Mouse (Mus musculus) embryonic facial prominence, embryonic 13.5 days (tissue): ENCODE measurements around the gene C530008M17Rik. TPM values are rescaled to one million over a fixed set of nuclear protein-coding genes. Genes with fewer than 3 reads are reported as not detected.

Source experiments
- ATAC-seq: fragments of 200-750 bp; cut with Nextera tagmentation; 2 replicates; pipeline ENCODE4 v1.8.0; 2017; ENCODE audit warnings: low read depth; ENCODE audit not compliant: insufficient number of reproducible peaks, insufficient read depth, low FRiP score, low TSS enrichment
- H3K27ac ChIP-seq: fragments of 300-500 bp; sonication (generic); 2 replicates; pipeline ENCODE4 v1.5.1; 2015; ENCODE audit warnings: moderate library complexity, mild to moderate bottlenecking, inconsistent platforms
- H3K27me3 ChIP-seq: fragments of 300-500 bp; sonication (generic); 2 replicates; pipeline ENCODE4 v1.6.1; 2015; ENCODE audit warnings: mild to moderate bottlenecking, inconsistent platforms
- H3K36me3 ChIP-seq: fragments of 300-500 bp; sonication (generic); 2 replicates; pipeline ENCODE4 v1.6.1; 2015; ENCODE audit warnings: mild to moderate bottlenecking, inconsistent platforms
- H3K4me1 ChIP-seq: fragments of 300-500 bp; sonication (generic); 2 replicates; pipeline ENCODE4 v1.6.1; 2015; ENCODE audit warnings: inconsistent platforms
- H3K4me2 ChIP-seq: fragments of 300-500 bp; sonication (generic); 2 replicates; pipeline ENCODE4 v1.6.1; 2015; ENCODE audit warnings: moderate library complexity, mild to moderate bottlenecking, inconsistent platforms
- H3K4me3 ChIP-seq: fragments of 300-500 bp; sonication (generic); 2 replicates; pipeline ENCODE4 v1.5.1; 2015; ENCODE audit warnings: mild to moderate bottlenecking, inconsistent platforms
- H3K9ac ChIP-seq: fragments of 300-500 bp; sonication (generic); 2 replicates; pipeline ENCODE4 v1.6.1; 2015; ENCODE audit warnings: mild to moderate bottlenecking, inconsistent platforms
- H3K9me3 ChIP-seq: fragments of 300-500 bp; sonication (generic); 2 replicates; pipeline ENCODE4 v1.6.1; 2016; ENCODE audit warnings: inconsistent platforms
- WGBS: fragments of 180-500 bp; shearing (Covaris S2); methylation state at CpG from one replicate; pipeline ENCODE4 v1.1.7; 2015; ENCODE audit warnings: mixed read lengths; 5-methylcytosine and 5-hydroxymethylcytosine counted together
- polyA plus RNA-seq: library from polyadenylated mRNA; unstranded; fragments of >200 nt; fragmentation: Nextera tagmentation; extraction: Ambion mirVana; gene quantifications from 2 replicates; pipeline ENCODE4 v1.2.1, GENCODE M21; 2015

Gene C530008M17Rik
- polyA plus RNA-seq, 1 experiment from 2014 or later = 20.3 TPM

DNA sequence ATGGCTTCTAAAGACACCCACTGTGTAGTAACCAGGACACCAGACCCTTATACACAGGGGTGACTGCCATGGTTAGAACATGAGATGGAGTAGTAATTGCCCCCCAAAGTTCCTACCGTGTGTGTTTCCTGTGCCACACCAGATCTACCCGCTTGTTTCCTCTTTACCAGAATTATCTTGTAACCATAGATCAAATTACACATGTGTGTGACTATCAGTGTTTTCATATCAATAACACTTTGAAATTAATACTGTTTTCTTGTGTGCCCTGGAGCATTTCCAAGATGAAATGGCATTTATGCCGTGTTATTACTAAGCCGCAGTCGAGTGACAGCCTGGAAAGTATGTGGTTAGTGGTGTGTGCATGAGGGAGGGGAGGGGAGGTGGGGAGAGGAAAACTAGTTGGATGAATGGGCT lies 33.9 kb downstream of the C530008M17Rik start:
- Histone ChIP-seq H3K4me1 (0 out of 2 replicates have a peak, but pooled peaks cover 10% of the 10 kb centered on the region), H3K9ac (no peak overlapping the region), H3K27me3 (no peaks in the 10 kb centered on the region), H3K27ac (no peak overlapping the region), H3K4me2 (no peak overlapping the region), H3K4me3 (no peak overlapping the region), H3K36me3 (no peaks in the 10 kb centered on the region), H3K9me3 (no peaks in the 10 kb centered on the region)
- ATAC-seq = 0 out of 2 replicates have a peak, but pooled peaks have one; percentile 52
- 27% methylated on average over 5 of the region's 5 CpGs for WGBS

DNA sequence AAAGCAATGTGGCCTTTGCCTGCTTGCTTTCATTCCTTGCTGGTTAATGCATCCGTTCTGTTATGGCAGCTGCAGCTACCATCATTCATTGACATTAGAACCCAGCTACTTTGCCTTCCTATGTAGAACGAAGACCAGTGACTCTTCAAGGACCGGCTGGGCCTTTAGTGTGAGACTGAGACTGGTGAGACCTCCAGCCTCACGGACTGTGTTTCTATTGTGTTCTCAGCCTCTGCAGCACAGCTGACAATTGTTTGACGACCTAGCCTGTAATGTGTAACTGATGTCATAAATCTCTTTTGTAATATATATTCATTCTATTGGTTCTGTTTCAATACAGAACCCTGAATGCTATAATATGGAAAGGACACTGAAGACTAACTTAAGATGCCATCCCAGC lies 34.9 kb downstream of the C530008M17Rik start:
- H3K9me3 ChIP-seq = no peaks in the 10 kb centered on the region
- H3K9ac ChIP-seq = no peak overlapping the region
- 0 out of 2 replicates have a peak, but pooled peaks cover 10% of the 10 kb centered on the region for H3K4me1 ChIP-seq
- ATAC-seq = no peak
- no peak overlapping the region for H3K27ac ChIP-seq
- no peak overlapping the region for H3K4me3 ChIP-seq
- H3K4me2 ChIP-seq = no peak overlapping the region
- 92% methylated on average over 5 of the region's 5 CpGs for WGBS
- no peaks in the 10 kb centered on the region for H3K27me3 ChIP-seq
- no peaks in the 10 kb centered on the region for H3K36me3 ChIP-seq

DNA sequence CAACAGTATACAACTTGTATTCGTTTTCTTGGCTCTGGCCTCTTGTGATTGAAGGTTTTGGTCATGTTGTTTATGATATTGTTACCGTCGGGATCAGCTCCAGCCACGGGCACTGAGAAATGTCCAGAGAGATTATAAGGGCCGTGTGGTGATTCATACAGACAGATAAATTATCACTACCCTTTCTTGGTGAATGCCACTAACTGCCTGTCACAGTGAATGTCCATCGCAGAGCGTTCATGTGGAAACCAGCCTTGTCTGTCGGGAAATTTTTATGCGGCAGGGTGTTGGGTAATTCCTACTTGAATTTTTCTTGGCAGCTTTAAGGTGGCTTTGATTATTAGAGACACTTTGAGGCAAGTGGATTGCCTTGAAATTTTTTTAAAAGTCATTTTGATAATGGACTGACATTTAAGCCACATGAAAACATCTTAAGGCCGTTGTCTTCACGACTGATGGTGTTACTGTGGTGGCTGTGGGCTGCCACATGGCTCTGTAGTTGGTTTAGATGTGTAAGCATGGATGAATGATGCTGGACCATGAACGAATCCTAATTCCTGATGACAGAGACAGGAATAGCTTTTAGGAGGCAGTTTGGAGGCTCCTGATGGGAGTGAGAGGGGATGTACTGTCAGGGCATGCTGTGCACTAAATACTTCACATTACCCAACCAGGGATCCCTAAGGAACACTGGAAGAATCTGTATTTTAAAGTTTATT lies 35.6 kb downstream of the C530008M17Rik start:
- Histone ChIP-seq H3K9me3 (no peaks in the 10 kb centered on the region), H3K27me3 (no peaks in the 10 kb centered on the region), H3K27ac (no peak overlapping the region), H3K36me3 (no peaks in the 10 kb centered on the region), H3K4me1 (0 out of 2 replicates have a peak, but pooled peaks cover 10% of the 10 kb centered on the region), H3K4me2 (no peak overlapping the region), H3K4me3 (no peak overlapping the region), H3K9ac (no peak overlapping the region)
- no peak for ATAC-seq
- WGBS = 77% methylated on average over 12 of the region's 12 CpGs

DNA sequence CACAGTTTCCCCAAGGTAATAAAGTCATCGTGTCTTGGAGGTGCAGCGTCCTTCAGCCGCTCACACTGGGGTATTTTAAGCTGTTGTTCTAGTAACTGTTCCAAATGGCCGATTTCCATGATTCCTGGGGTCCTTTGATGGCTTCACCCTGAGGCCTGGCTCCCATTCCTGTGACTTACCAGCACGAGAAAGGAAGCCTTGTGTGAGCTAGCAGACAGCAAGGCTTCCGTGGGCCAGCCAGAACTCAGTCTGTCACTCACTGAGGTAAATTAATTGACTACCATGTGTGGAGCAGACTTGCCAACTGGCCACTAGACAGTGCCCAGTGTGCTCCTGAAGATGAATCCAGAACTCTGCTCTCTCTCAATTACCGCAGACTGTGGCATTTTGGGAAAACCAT lies 41.2 kb downstream of the C530008M17Rik start:
- Histone ChIP-seq H3K4me2 (no peak overlapping the region), H3K4me1 (peaks cover 16% of the 10 kb centered on the region), H3K9me3 (no peaks in the 10 kb centered on the region), H3K4me3 (no peak overlapping the region), H3K36me3 (no peaks in the 10 kb centered on the region), H3K27me3 (no peaks in the 10 kb centered on the region), H3K9ac (no peak overlapping the region), H3K27ac (no peak overlapping the region)
- 49% methylated on average over 7 of the region's 7 CpGs for WGBS
- ATAC-seq = no peak

DNA sequence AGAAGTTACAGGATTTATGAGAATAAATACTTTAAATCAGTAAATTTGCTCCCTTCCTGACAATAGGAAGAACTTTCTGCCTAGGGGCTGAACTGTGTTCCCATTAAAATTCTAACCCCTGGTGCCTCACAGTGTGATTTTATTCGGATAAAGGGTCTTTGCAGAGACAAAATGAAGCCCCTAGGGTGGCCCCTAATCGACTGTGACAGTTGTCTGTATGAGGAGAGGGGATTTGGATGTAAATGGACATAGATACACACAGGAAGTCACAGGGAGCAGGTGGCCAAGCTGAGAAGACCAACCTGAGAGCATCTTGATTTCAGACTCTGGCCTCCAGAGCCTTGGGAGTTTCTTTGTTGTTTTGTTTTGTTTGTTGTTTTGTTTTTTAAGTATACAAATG lies 41.9 kb downstream of the C530008M17Rik start:
- Histone ChIP-seq H3K4me1 (peaks cover 23% of the 10 kb centered on the region), H3K9ac (no peak overlapping the region), H3K9me3 (no peaks in the 10 kb centered on the region), H3K36me3 (no peaks in the 10 kb centered on the region), H3K4me3 (no peak overlapping the region), H3K4me2 (no peak overlapping the region), H3K27me3 (no peaks in the 10 kb centered on the region), H3K27ac (no peak overlapping the region)
- 19% methylated on average over 2 of the region's 2 CpGs for WGBS
- ATAC-seq = no peak

DNA sequence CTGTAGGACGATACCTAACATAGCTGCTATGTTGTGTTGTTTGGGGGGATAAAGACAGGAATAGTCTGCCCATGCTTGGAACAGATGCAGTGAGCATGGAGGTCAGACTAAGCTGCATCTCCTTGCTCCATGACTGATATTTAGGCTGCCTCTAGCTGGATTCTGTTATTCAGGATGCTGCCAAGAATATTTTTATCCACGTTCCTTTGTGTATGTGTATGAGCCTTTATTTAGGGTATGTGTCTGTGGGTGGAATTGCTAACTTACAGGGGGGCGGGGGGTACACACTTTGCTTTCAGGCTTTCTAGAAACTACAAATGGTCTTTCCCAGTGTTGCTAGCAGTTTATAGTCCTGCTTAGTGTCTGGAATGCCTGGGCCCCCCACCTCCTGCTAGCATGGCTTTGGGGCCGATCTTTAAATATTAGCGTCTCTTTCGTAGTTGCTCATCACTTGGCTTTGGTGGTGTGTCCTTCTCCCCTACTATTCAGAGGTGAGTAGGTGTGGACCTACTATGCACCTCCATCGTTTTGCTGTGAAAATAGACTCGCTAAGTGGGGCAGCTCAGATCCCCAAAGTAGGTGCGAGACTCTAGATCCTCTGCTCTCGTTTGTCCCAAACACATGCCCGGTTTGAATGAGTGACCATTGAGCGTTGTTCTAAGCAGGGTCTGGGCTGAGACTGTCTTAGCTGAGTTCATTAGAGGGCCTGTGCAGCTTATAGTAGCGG lies 45.0 kb downstream of the C530008M17Rik start:
- WGBS = 79% methylated on average over 13 of the region's 13 CpGs
- H3K9ac ChIP-seq = no peak overlapping the region
- no peaks in the 10 kb centered on the region for H3K27me3 ChIP-seq
- peak overlapping the region; percentile 34; the same call in 1 of the 2 replicates for H3K27ac ChIP-seq
- H3K4me1 ChIP-seq = peaks cover 23% of the 10 kb centered on the region
- H3K36me3 ChIP-seq = no peaks in the 10 kb centered on the region
- no peak for ATAC-seq
- H3K4me2 ChIP-seq = peak overlapping the region; percentile 55
- H3K9me3 ChIP-seq = no peaks in the 10 kb centered on the region
- H3K4me3 ChIP-seq = no peak overlapping the region

DNA sequence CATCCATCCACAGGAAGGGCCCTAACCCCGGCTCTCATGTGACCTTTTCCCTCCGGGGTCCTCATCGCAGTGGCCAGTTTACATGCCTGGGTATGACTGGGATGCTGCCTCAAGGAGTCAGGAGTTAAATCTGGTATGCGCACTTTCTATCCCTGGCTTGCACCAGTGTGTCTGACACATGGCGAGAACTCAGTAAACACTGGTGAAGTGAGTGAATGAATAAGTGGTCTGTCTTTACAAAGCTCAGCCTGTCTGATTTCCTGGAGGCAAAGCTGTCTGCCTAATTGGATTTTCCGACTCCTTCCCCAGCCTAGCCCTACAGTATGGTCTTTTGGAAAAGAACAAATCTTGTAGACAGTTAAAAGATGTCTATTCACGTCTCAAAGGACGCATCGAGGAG lies 45.8 kb downstream of the C530008M17Rik start:
- Histone ChIP-seq H3K36me3 (no peaks in the 10 kb centered on the region), H3K4me2 (peak overlapping the region; percentile 55), H3K4me1 (peaks cover 23% of the 10 kb centered on the region), H3K4me3 (peak overlapping the region; percentile 30), H3K9me3 (no peaks in the 10 kb centered on the region), H3K27ac (0 out of 2 replicates have a peak overlapping the region, but pooled peaks have one; percentile 34), H3K9ac (0 out of 2 replicates have a peak overlapping the region, but pooled peaks have one; percentile 17), H3K27me3 (no peaks in the 10 kb centered on the region)
- no peak for ATAC-seq
- 25% methylated on average over 9 of the region's 9 CpGs for WGBS

DNA sequence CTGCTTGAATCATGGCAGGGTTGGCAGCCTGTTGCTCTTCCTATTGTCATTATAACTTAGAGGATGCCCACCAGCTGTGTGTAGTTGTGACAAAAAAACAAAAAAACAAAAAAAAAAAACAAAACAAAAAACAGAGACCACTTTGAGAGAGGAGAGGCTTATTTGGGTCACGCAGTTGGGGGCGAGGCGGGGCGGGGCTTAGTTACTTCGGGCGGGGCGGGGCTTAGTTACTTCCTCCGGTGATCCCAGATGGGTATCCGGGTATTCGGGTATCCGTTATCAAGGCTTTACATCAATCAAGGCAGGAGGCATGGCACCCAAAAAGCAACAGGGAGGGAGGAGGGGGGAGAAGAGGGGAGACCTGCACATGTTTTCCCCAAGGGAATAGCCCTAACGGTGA lies 46.3 kb downstream of the C530008M17Rik start:
- Histone ChIP-seq H3K4me2 (peak overlapping the region; percentile 55), H3K4me1 (peaks cover 23% of the 10 kb centered on the region), H3K36me3 (no peaks in the 10 kb centered on the region), H3K9me3 (no peaks in the 10 kb centered on the region), H3K4me3 (peak overlapping the region; percentile 30), H3K9ac (0 out of 2 replicates have a peak overlapping the region, but pooled peaks have one; percentile 17), H3K27ac (0 out of 2 replicates have a peak overlapping the region, but pooled peaks have one; percentile 34), H3K27me3 (no peaks in the 10 kb centered on the region)
- no peak for ATAC-seq
- 15% methylated on average over 12 of the region's 12 CpGs for WGBS

DNA sequence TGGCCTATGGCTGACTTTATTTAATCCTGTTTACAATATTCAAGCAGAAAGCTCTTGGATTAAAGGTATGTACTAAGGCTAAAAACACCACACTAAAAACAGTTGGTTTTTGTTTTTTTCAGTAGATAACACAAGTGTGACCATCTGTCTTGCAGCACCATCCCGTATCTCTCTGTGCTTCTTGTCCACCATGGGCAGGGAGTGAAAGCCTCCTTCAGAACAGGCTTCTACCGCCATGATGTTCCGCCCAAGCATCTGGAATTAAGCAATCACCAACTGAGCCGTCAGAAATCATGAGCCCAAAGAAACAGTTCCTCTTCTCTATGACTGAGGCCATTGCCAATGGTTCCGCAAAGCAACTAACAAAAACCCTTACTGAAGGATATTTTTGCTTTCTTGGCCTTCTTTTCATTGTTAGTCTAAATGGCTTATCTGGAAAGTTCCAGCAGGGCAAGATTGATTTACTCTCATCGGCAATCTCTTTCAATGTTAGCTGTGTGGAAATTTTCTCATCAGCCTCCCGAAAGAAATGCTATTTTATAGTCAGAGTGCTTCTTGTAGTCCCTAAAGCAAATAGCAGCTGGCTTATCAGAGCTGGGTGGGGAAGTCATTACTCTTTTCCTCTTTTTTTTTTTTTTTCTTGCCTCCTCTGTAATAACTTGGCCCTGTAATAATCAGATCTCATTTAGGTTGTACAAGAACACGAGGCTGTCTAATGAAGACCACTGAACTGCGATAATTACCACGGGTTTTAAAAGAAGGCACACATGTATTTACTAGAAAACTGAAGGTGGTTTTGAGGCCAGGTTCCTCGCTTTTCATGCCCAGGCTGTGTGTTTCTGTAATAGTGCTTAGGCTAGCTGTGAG lies 49.2 kb downstream of the C530008M17Rik start:
- Histone ChIP-seq H3K27ac (no peak overlapping the region), H3K4me2 (no peak overlapping the region)
- no peak for ATAC-seq

DNA sequence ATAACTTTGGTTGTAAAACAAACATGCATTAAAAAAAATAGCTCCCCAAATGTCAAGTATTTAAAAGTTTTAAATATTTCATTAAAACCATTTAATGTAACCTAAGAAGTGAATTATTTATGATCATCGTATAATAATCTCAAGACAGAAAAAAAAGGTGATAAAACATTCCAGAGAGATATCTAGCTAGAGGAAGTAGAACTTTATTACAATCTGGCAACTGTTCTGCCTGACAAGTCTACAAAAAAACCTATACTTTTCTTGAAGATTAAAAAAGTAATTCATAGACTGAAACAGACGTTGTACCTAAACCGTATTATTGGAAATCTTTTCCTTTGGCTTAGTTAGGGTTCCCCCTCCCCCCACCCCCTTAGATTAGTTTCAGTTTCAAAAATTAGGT lies 50.8 kb downstream of the C530008M17Rik start:
- WGBS = 83% methylated on average over 3 of the region's 3 CpGs

More for the DNA sequence above, 49.2 kb downstream of the C530008M17Rik start:
- Histone ChIP-seq H3K9ac (no peak overlapping the region), H3K27me3 (no peaks in the 10 kb centered on the region), H3K9me3 (0 out of 2 replicates have a peak, but pooled peaks cover 1% of the 10 kb centered on the region), H3K36me3 (no peaks in the 10 kb centered on the region), H3K4me1 (peaks cover 23% of the 10 kb centered on the region), H3K4me3 (no peak overlapping the region)
- 88% methylated on average over 11 of the region's 11 CpGs for WGBS

DNA sequence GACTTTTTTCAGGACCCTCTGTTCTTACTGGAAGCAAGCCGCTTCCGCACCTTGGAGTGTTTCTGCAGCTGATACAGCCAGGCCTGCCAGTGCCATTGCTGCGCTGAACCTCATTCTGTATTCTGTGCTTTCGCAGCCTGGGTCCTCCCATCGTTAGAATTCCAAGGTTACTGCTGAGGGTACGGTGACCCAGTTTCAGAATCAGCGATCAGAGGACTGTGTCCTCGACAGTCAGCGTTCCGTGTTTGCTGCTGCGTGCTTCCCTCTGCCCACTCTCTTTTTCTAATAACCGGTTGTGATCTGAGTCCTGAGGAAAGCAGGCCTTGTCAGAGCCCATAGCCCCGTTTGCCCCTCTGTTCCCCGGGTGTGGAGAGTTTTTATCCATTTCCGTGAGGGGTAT lies 51.7 kb downstream of the C530008M17Rik start:
- Histone ChIP-seq H3K36me3 (no peaks in the 10 kb centered on the region), H3K4me2 (no peak overlapping the region), H3K9me3 (peaks cover 4% of the 10 kb centered on the region; the same call in 1 of the 2 replicates), H3K4me3 (no peak overlapping the region), H3K27ac (no peak overlapping the region), H3K4me1 (peaks cover 2% of the 10 kb centered on the region; the same call in 1 of the 2 replicates), H3K9ac (no peak overlapping the region), H3K27me3 (no peaks in the 10 kb centered on the region)
- WGBS = 82% methylated on average over 15 of the region's 15 CpGs
- ATAC-seq = no peak

More for the DNA sequence above, 50.8 kb downstream of the C530008M17Rik start:
- peaks cover 4% of the 10 kb centered on the region; the same call in 1 of the 2 replicates for H3K9me3 ChIP-seq
- H3K27me3 ChIP-seq = no peaks in the 10 kb centered on the region
- H3K36me3 ChIP-seq = no peaks in the 10 kb centered on the region
- no peak overlapping the region for H3K27ac ChIP-seq
- no peak overlapping the region for H3K4me3 ChIP-seq
- H3K9ac ChIP-seq = no peak overlapping the region
- no peak overlapping the region for H3K4me2 ChIP-seq
- H3K4me1 ChIP-seq = peaks cover 11% of the 10 kb centered on the region
- no peak for ATAC-seq
